Mouse (Mus musculus) urinary bladder, postnatal 14 days (tissue): Measurements from ENCODE around the gene Spg7.

Experiments
- DNase-seq: peaks from one replicate; pipeline ENCODE4 v3.0.0; 2021; ENCODE audit warnings: low spot score

Spg7 gene

DNA sequence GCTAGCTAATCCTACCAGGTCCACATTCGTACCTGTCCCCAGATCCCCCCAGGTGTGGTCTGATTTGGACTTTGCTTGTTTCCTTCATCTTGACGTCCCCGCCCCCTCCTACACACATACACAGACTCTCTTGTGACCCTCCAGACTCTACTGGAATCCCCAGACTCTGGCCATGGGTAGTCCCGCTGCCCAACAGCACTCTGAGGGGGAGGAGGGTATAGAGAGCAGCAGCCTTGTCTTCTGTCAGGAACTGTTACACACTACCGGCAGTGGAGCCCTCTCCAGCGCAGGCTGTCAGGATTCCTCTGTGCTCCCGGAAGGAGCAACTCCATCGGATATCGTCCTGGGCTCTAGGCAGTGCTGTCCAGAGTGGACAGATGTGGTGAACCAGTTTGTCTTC lies 68.3 kb downstream of the Spg7 start:
- no peak for DNase-seq

GRCm38 (mm10) chr8:123132953-123133352 lies 70.2 kb downstream of the Spg7 start:
- DNase-seq = no peak

DNA sequence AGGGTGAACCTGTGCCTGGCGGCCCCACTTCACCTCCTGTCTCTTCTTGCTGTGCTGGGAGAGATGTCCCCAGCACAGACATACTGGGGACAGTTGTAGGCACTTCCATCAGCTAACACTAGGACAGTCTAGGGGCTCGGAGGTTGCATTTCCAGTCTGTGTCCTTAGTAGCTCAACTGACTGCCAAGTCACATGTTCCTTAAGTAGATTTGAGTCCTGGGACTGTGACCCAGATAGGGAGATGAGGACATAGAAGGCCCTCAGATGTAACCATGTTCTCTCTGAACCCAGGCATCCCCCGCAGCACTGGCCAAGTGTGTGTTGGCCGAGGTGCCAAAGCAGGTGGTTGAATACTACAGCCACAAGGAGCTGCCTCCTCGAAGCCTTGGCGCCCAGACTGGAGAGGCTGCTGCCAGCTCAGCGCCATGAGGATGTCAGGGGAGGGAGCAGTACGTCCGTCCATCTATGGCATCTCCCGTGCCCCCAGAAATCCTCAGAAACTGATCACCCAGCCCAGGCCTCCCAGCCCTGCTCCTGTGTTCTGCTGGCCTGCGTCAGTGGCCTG lies 71.5 kb downstream of the Spg7 start:
- no peak for DNase-seq

- DNase-seq = no peak
Observed at GRCm38 (mm10) chr8:123135406-123135805, 72.7 kb downstream of the Spg7 start.

- no peak for DNase-seq
Observed at GRCm38 (mm10) chr8:123135806-123136205, 73.1 kb downstream of the Spg7 start.

DNA sequence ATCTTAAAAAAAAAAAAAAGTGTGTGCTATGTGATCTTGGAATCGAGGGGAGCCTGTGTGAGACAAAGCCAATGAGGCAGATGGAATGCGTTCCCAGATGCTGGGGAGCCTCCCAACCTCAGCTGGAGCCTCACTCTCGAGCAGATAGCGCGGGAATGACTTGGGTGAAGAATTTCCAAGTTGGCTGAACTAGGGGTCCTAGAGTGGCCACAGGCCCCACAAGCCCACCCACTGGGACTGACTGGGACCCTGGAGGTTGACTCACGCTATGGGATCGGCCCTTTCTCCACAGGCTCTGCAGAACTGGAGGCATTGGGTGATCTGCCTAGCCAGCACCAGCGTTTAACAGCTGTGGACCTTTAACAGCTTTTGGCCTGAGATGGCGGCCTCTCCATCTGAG lies 73.5 kb downstream of the Spg7 start:
- peak; percentile 38 for DNase-seq

GRCm38 (mm10) chr8:123137645-123138077 lies 74.9 kb downstream of the Spg7 start:
- peak; percentile 79 for DNase-seq

GRCm38 (mm10) chr8:123138741-123139140 lies 76.0 kb downstream of the Spg7 start:
- no peak for DNase-seq

DNA sequence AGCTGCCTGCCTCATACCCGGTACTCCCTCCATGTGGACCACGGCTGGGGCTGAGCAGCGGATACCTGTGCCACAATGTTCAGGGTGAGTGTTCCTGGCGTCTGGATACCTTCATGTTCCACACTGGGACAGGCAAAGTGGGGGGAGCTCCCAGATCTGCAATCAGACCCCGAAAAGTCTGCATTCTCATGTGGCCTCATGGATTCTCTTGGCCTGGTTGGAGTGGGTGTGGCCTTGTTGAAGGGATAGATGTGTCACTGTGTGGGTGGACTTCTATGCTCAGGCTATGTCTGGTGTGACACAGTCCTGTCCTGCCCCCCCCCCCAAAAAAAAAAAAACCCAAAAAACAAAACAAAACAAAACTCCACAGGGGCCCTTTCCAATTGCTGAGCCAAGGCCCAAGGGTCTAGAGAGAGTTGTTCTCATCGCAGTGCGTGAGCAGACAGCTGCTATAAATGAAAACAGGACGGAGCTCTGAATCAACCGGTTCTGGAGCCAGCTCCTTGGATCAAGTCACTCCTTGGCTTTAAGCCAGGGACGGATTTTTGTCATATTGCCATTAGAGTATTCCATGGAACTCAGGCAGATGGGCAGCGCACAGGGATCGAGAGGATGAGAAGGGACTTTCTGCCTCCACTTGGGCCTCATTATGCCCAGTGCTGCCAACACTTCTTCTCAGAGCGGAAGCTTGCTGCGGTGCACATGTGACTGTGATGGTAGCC lies 79.2 kb downstream of the Spg7 start:
- DNase-seq = peak; percentile 79

DNA sequence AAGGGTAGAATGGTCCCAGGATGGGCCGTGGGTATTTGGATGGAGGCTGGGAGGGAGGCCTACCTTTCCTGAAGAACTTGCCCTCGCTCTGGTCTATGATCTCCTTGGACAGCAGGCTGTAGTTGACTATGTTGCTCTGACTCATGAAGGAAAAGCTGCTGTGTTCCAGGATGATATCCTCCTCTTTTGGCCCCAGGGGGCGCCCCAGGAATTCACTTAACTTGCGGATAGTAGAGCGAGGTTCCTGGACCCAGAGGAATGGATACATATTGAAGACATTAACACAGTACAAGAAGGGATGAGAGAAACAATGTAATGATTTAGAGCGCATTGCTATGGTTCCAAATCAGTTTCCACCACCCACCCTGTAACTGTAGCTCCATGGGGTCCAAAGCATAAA lies 82.5 kb downstream of the Spg7 start:
- peak; percentile 60 for DNase-seq

GRCm38 (mm10) chr8:123146390-123146789 lies 83.6 kb downstream of the Spg7 start:
- DNase-seq = peak; percentile 37
